Mouse (Mus musculus) CH12.LX (cell line): ENCODE data around the gene Frrs1.

Experiments used
- MAX ChIP-seq: IDR thresholded peaks from 2 replicates; pipeline ENCODE4 v1.6.1; 2011; ENCODE audit warnings: low read length, improper control_type of control experiment
- ZNF384 ChIP-seq: IDR thresholded peaks from 2 replicates; pipeline ENCODE4 v1.6.1; 2012; ENCODE audit warnings: low read depth, low read length, improper control_type of control experiment, inconsistent platforms

GRCm38 (mm10) chr3:116914374-116914773 lies 55.1 kb downstream of the Frrs1 start:
- TF ChIP-seq MAX (no peak), ZNF384 (no peak)
